Mouse (Mus musculus) macrophage (primary cell): ENCODE results near the gene Skp1a. TPM values are rescaled to one million over a fixed set of nuclear protein-coding genes. Genes with fewer than 3 reads are reported as not detected.

Experiments used
- H3K27ac ChIP-seq: fragments of 350-480 bp; formaldehyde crosslinking; 2 replicates; pipeline ENCODE4 v1.9.0; 2021
- H3K36me3 ChIP-seq: fragments of 350-480 bp; formaldehyde crosslinking; 2 replicates; pipeline ENCODE4 v1.9.0; 2021; ENCODE audit errors: inconsistent target
- H3K4me3 ChIP-seq: fragments of 350-480 bp; formaldehyde crosslinking; 2 replicates; pipeline ENCODE4 v1.9.0; 2021; ENCODE audit errors: inconsistent target
- H3K79me2 ChIP-seq: fragments of 350-480 bp; formaldehyde crosslinking; 2 replicates; pipeline ENCODE4 v1.9.0; 2021; ENCODE audit errors: inconsistent target
- WGBS: methylation state at CpG from one replicate; pipeline ENCODE4 v1.1.7; 2026; ENCODE audit warnings: inconsistent platforms; ENCODE audit not compliant: missing documents; 5-methylcytosine and 5-hydroxymethylcytosine counted together
- polyA plus RNA-seq: library from polyadenylated mRNA; stranded (reverse); fragments of 250-400 nt; gene quantifications from 3 replicates; pipeline ENCODE4 v1.2.4, GENCODE M21; 2018; ENCODE audit warnings: inconsistent platforms

Skp1a gene
- polyA plus RNA-seq, 1 experiment from 2014 or later, result 121 TPM

- Histone ChIP-seq H3K36me3 (peaks cover 14% of the 10 kb centered on the region), H3K27ac (no peak overlapping the region), H3K4me3 (no peak overlapping the region), H3K79me2 (peaks cover 65% of the 10 kb centered on the region)
- 100% methylated on average over 1 of the region's 1 CpGs for WGBS
Observed at GRCm38 (mm10) chr11:52233906-52234305, 2.1 kb downstream of the Skp1a start.

GRCm38 (mm10) chr11:52234509-52234908 lies 2.7 kb downstream of the Skp1a start:
- Histone ChIP-seq H3K27ac (no peak overlapping the region), H3K79me2 (peaks cover 65% of the 10 kb centered on the region), H3K36me3 (peaks cover 14% of the 10 kb centered on the region), H3K4me3 (no peak overlapping the region)

GRCm38 (mm10) chr11:52240898-52241542 lies 9.2 kb downstream of the Skp1a start:
- no peak overlapping the region for H3K4me3 ChIP-seq
- WGBS, result 100% methylated on average over 4 of the region's 4 CpGs
- peaks cover 49% of the 10 kb centered on the region for H3K36me3 ChIP-seq
- H3K27ac ChIP-seq, result no peak overlapping the region
- H3K79me2 ChIP-seq, result peaks cover 25% of the 10 kb centered on the region

- Histone ChIP-seq H3K36me3 (peaks cover 24% of the 10 kb centered on the region; the same call in 1 of the 2 replicates), H3K4me3 (no peak overlapping the region), H3K79me2 (no peaks in the 10 kb centered on the region), H3K27ac (no peak overlapping the region)
- 100% methylated on average over 2 of the region's 2 CpGs for WGBS
Observed at GRCm38 (mm10) chr11:52249452-52249851, 17.7 kb downstream of the Skp1a start.

GRCm38 (mm10) chr11:52251770-52252169 lies 20.0 kb downstream of the Skp1a start:
- Histone ChIP-seq H3K27ac (no peak overlapping the region), H3K36me3 (0 out of 2 replicates have a peak, but pooled peaks cover 8% of the 10 kb centered on the region), H3K4me3 (no peak overlapping the region), H3K79me2 (no peaks in the 10 kb centered on the region)
- 89% methylated on average over 5 of the region's 5 CpGs for WGBS

GRCm38 (mm10) chr11:52252692-52253091 lies 20.9 kb downstream of the Skp1a start:
- Histone ChIP-seq H3K79me2 (no peaks in the 10 kb centered on the region), H3K36me3 (0 out of 2 replicates have a peak, but pooled peaks cover 3% of the 10 kb centered on the region), H3K27ac (no peak overlapping the region), H3K4me3 (no peak overlapping the region)
- 69% methylated on average over 1 of the region's 1 CpGs for WGBS

- Histone ChIP-seq H3K36me3 (no peaks in the 10 kb centered on the region), H3K79me2 (no peaks in the 10 kb centered on the region), H3K27ac (no peak overlapping the region), H3K4me3 (no peak overlapping the region)
- 73% methylated on average over 11 of the region's 11 CpGs for WGBS
Observed at GRCm38 (mm10) chr11:52253674-52254375, 22.0 kb downstream of the Skp1a start.

- H3K36me3 ChIP-seq, result no peaks in the 10 kb centered on the region
- WGBS, result 85% methylated on average over 8 of the region's 8 CpGs
- H3K27ac ChIP-seq, result no peak overlapping the region
Observed at GRCm38 (mm10) chr11:52255077-52255476, 23.3 kb downstream of the Skp1a start.

GRCm38 (mm10) chr11:52257376-52257775 lies 25.6 kb downstream of the Skp1a start:
- H3K36me3 ChIP-seq, result no peaks in the 10 kb centered on the region
- 97% methylated on average over 3 of the region's 3 CpGs for WGBS
- H3K27ac ChIP-seq, result no peak overlapping the region
- H3K4me3 ChIP-seq, result no peak overlapping the region
- H3K79me2 ChIP-seq, result no peaks in the 10 kb centered on the region

More at GRCm38 (mm10) chr11:52255077-52255476, 23.3 kb downstream of the Skp1a start:
- no peak overlapping the region for H3K4me3 ChIP-seq
- no peaks in the 10 kb centered on the region for H3K79me2 ChIP-seq

GRCm38 (mm10) chr11:52258711-52259110 lies 26.9 kb downstream of the Skp1a start:
- WGBS, result 45% methylated on average over 5 of the region's 5 CpGs
- no peak overlapping the region for H3K27ac ChIP-seq
- H3K4me3 ChIP-seq, result no peak overlapping the region
- H3K36me3 ChIP-seq, result no peaks in the 10 kb centered on the region
- no peaks in the 10 kb centered on the region for H3K79me2 ChIP-seq

GRCm38 (mm10) chr11:52260878-52261277 lies 29.1 kb downstream of the Skp1a start:
- Histone ChIP-seq H3K36me3 (no peaks in the 10 kb centered on the region), H3K27ac (no peak overlapping the region), H3K79me2 (no peaks in the 10 kb centered on the region), H3K4me3 (no peak overlapping the region)
- WGBS, result 94% methylated on average over 4 of the region's 4 CpGs

- Histone ChIP-seq H3K79me2 (no peaks in the 10 kb centered on the region), H3K36me3 (no peaks in the 10 kb centered on the region), H3K4me3 (no peak overlapping the region), H3K27ac (no peak overlapping the region)
- WGBS, result 21% methylated on average over 5 of the region's 5 CpGs
Observed at GRCm38 (mm10) chr11:52261937-52262336, 30.1 kb downstream of the Skp1a start.

- 95% methylated on average over 11 of the region's 11 CpGs for WGBS
- no peak overlapping the region for H3K4me3 ChIP-seq
- H3K27ac ChIP-seq, result no peak overlapping the region
- H3K36me3 ChIP-seq, result no peaks in the 10 kb centered on the region
- H3K79me2 ChIP-seq, result no peaks in the 10 kb centered on the region
Observed at GRCm38 (mm10) chr11:52262338-52262737, 30.5 kb downstream of the Skp1a start.

- Histone ChIP-seq H3K79me2 (no peaks in the 10 kb centered on the region), H3K36me3 (no peaks in the 10 kb centered on the region), H3K4me3 (no peak overlapping the region), H3K27ac (no peak overlapping the region)
- 84% methylated on average over 7 of the region's 7 CpGs for WGBS
Observed at GRCm38 (mm10) chr11:52264871-52265270, 33.1 kb downstream of the Skp1a start.

- no peak overlapping the region for H3K27ac ChIP-seq
- H3K4me3 ChIP-seq, result no peak overlapping the region
- 23% methylated on average over 12 of the region's 12 CpGs for WGBS
- no peaks in the 10 kb centered on the region for H3K36me3 ChIP-seq
- no peaks in the 10 kb centered on the region for H3K79me2 ChIP-seq
Observed at GRCm38 (mm10) chr11:52265616-52266307, 34.0 kb downstream of the Skp1a start.
